Mouse (Mus musculus) ovary, postnatal 14 days (tissue): ENCODE measurements around the gene Vti1b.
A peak's percentile ranks its signal among the peaks of the same experiment; 100 is the strongest.

Experiments used
- DNase-seq: peaks from one replicate; pipeline ENCODE4 v3.0.0; 2022; ENCODE audit warnings: low spot score

The Vti1b gene

GRCm38 (mm10) chr12:79138999-79139398 lies 33.5 kb downstream of the Vti1b start:
- DNase-seq: no peak

GRCm38 (mm10) chr12:79136949-79137348 lies 35.5 kb downstream of the Vti1b start:
- DNase-seq: no peak

- no peak for DNase-seq
Measured at GRCm38 (mm10) chr12:79135105-79135504, 37.4 kb downstream of the Vti1b start.

GRCm38 (mm10) chr12:79134676-79135075 lies 37.8 kb downstream of the Vti1b start:
- DNase-seq: no peak

- no peak for DNase-seq
Measured at GRCm38 (mm10) chr12:79131706-79132460, 40.6 kb downstream of the Vti1b start.

GRCm38 (mm10) chr12:79131178-79131675 lies 41.2 kb downstream of the Vti1b start:
- DNase-seq: no peak

- DNase-seq: peak; percentile 51
Measured at GRCm38 (mm10) chr12:79130299-79131177, 41.9 kb downstream of the Vti1b start, which contains the start of gene Arg2. TSS of gene Arg2 (plus strand) at chr12:79130777.

- DNase-seq: no peak
Measured at GRCm38 (mm10) chr12:79122820-79123219, 49.6 kb downstream of the Vti1b start.

GRCm38 (mm10) chr12:79118991-79119390 lies 53.5 kb downstream of the Vti1b start:
- no peak for DNase-seq
